Mouse (Mus musculus) ES-Bruce4 (cell line): ENCODE measurements around the gene Ptgds.

Source experiments
- CTCF ChIP-seq: IDR thresholded peaks from one replicate; pipeline ENCODE4 v1.8.1; 2011; ENCODE audit warnings: low read depth, low read length
- EP300 ChIP-seq: IDR thresholded peaks from 2 replicates; pipeline ENCODE4 v1.6.1; 2011; ENCODE audit warnings: low read depth, low read length; ENCODE audit not compliant: insufficient read depth
- POLR2A ChIP-seq: IDR thresholded peaks from one replicate; pipeline ENCODE4 v1.8.1; 2011; ENCODE audit warnings: low read length; ENCODE audit not compliant: insufficient read depth

DNA sequence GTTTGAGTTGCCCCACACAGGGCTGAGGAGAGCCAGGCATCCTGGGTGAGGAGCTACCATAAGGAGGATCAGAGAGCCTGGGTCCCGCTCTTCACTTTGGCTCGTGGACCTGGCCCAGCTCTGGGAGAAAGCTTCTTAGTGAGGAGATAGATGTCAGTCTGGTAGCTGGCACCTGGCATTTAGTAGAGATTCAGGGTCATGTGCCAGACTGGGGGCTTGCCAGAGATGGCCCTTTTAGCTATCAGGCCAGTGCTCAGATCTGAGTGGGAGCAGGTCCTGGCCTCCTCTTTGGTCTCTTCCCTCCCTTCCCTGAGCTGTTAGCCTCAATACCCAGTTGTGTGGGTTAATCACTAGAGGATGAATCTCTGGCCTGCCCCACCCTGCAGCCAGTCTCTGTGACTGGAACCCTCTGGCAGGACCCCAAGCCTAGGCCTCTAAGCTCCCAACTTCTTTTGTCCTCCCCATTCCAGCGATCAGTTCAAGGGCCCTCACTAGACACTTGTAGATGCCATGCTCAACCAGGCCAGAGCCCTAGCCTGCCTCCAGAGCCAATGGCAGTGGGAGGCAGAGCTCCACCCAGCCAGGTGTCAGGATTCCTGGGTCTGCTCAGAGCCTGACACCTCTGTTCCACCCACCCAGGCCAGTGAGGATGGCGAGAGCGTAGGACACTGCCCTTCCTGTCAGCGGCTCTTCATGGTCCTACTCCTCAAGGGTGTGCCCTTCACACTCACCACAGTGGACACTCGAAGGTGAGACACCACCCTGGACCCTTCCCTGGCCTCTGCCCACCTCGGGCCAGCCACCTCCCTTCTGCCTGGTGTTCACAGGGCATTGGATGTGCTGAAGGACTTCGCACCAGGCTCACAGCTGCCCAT lies 12.6 kb downstream of the Ptgds start:
- TF ChIP-seq POLR2A (no peak), CTCF (no peak), EP300 (no peak)
